Mouse (Mus musculus): ENCODE data around the gene Ppcdc. TPM values are rescaled to one million over a fixed set of nuclear protein-coding genes. Genes with fewer than 3 reads are reported as not detected.
"Not testable (repeated sequence)": the region's sequence is repeated elsewhere in the genome, so short reads cannot be mapped to it uniquely, and the experiment has no call there.

Gene Ppcdc
- total RNA-seq, 2 experiments from 2014 or later = 16.8 to 17.3 TPM

DNA sequence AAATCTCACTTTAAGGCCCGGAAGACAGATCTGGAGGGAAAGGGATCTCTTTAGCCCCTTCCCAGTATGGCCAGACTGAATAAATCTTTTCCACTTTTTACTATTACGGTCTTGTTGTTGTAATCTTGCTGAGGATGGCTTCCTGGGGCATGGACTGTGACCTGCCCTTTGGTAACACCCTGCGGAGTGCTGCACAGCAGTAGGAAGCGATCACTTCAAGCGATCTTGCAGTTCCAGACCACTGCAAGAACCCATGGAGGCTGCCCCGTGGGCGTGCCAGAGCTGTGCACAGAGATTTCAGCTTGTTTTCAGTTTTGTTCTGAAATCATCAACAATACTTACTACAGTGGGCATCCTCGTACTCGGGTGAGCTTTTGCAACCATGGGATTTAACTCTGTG, 8.7 kb downstream of the Ppcdc start:
- no peak for DNase-seq (ENCODE audit: low spot score in 2 of 2)

DNA sequence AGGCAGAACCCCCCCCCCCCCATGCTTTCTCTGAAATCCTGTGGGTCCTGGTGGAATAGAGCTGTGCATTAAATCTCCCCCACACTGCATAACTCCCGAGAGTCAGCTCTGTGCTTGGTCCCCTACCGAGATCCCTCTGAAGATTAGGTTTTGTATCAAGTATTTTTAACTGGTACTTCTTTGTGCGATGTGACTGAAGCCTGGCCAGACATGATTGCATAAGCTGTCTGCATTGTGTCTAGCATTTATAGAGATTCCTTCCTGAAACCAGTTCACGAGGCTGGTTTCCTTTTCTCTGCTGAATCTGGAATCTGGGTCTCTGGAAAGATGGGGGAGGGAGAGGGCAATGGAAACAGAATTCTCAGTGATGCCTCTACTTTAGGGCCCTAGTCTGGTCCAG, 11.5 kb downstream of the Ppcdc start:
- no peak for DNase-seq (ENCODE audit: low spot score in 2 of 2)

DNA sequence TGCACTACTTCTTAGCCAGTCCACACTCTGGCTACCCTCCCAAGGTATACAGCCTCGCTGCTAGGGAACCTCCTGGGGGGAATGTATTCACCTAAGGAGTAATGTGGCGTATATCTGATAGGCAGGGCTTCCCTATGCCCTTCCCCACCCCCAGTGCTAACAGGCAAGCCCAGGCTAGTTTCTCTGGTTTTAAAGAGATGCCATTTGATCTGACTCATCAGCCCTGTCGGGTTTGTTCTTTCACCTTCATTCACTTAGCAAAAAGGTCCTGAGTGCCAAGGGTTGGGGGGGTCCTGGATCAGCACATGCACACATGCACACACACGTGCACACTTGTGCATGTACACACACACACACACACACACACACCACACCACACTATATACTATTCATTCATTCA, 12.0 kb downstream of the Ppcdc start:
- DNase-seq (ENCODE audit: low spot score in 2 of 2) = no peak

DNA sequence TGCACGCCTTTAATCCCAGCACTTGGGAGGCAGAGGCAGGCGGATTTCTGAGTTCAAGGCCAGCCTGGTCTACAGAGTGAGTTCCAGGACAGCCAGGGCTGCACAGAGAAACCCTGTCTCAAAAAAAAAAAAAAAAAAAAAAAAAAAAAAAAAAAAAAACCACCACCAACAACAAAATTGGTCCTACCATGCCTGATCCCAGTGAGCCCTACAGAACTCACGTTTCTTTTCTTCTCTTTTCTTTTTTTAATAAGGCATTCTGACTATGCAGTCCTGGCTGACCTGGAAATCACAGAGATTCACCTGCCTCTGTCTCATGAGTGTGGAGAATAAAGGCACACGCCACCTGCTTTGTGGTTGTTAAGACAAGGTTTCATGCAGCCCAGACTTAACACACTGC, 12.8 kb downstream of the Ppcdc start:
- DNase-seq (ENCODE audit: low spot score in 2 of 2) = not testable (repeated sequence)

DNA sequence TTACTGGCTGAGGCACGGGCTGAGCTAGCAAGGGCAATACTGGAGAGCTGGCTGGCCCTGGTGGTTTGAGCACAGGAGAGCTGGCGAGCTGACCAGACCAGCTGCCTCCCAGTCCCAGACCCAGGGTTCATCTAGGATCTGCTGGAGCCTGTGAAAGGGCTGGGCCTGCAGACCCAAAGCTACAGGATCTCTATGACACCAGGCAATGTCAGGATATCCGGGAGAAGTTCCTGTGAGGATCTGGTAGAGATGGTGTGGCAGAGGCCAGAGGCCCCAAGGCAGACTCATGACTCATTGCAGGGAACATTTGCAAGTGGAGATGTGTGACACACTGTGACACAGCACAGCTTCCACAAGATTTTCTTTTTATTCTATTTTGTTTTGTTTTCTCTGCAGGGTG, 14.8 kb downstream of the Ppcdc start:
- no peak for DNase-seq (ENCODE audit: low spot score in 2 of 2)

DNA sequence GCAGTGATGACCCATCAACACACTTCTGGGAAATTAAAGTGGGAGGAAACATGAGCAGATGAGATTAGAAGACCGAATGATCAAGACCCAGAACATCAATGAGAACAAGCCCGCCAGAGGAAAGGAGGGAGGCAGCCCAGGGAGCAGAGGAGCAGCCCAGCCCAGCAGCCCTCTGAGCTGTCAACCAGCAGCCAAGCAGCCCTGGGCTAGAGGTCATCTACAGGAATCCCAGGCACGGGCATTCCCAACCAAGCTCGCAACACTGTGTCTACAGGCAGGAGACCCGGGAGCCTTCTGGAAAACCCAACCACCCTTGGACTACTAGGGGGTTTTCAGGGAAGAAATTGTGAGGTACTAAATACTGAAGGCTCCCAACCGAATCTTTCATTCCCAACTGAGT, 15.9 kb downstream of the Ppcdc start:
- DNase-seq (ENCODE audit: low spot score in 2 of 2) = no peak

DNA sequence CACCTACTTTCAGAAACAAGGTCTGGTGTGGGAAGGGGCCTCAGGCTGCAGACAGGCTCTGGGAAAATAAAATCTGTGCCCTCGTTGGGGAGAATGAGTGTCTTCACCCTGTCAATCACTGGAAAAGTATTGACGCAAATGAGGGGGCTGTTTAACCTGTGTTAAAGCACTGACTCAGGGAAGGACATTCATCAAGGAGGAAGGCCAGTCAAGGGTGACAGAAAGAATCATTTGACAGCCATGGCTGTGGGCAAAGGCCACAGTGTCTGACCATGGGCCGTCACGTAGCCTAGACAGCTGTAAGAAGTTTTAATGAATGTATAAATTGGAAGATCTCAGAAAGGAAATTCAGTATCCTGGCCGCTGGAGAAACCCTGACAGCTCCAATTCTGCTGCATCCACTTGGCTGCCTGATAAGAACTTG, 18.2 kb downstream of the Ppcdc start:
- DNase-seq (ENCODE audit: low spot score in 2 of 2) = no peak

DNA sequence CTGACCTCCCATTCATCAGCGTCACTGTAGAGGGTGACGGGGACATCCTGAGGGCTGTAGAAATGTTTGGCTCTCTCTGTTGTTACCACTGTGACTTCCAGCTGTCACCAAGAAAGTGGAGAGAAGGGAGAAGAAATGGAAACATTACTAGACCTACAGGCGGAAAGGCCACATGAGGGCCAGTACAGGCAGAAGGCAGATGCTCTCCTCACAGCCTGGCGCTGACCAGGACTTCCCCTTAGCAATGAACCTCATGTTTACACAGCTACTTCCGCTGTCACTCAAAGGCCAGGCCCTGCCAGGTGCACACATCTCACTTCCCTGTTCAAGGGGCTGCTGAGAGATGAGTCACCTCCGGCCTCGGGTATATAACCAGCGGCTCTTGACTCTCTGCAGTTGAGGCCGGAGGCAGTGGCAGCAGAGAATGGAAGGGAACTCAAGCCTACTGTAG, 18.8 kb downstream of the Ppcdc start:
- no peak for DNase-seq (ENCODE audit: low spot score in 2 of 2)

DNA sequence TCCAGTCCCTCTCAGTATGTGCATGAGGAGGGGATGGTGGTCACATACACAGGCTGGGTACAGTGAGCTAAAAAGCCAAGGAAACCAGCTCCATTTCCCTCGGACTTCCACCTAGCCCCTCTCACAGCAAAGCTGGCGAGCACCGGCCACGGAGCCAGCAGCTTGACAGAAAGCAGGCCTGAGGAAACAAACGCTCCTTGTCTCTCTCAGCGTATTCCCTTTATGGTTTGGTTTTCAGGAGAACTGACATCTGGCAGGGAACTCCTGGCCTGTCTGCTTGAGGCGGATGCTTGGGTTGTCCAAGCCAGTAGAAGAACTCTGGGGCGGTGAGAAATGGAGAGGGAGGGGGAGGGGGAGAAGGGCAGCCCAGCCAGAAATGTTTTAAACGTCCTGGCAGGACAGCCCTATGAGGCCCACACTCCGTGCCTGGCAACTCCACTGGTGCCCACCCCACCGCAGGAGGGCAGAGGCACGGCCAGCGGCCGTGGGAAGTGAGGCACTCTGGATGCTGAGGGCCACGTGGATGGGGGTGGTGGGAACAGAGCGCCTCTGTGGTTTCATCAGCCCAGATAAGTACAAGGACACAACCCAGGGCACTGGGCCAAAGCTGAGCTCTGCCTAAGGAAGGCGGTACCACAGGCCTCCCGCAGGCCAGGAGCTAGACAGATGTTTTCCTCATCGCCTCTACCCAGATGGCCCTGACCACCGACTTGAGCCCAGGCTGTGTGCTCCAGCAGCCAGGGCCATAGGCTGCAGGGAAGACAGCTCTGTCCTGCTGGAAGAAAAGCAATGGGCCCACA, 19.4 kb downstream of the Ppcdc start:
- peak; percentile 72 to 87 for DNase-seq (ENCODE audit: low spot score in 2 of 2)

DNA sequence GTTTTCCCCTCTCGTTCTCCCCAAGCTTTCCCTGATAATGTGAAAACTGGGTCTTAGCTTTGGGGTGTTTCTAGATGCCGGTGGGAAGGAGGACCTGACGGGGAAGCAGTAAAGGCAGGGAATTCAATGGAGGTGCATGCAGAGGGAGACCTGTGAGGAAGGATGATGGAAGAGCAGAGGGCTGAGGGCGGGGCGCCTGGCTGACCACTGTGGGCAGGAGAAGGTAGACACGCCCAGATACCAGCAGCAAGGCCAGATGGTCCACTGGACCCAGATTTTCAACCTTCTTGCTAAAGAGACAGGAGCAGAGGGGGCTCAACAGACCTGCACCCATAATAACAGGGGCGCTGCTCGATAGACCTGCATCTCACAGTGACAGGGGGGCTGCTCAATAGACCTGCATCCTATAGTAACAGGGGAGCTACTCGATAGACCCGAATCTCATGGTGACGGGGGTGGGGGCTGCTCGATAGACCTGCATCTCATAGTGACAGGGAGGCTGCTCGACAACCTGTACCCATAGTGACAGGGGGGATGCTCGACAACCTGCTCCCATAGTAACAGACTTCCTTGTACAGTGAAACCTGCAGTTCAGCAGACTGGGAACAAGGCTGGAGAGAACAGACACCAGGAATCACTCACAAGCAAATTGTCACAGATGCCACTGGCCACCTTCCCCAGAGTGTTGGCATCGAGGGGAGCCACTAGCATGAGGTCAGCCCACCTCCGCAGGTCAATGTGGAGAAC, 20.2 kb downstream of the Ppcdc start:
- peak in 1 of 2 experiments; percentile 46 for DNase-seq (ENCODE audit: low spot score in 2 of 2)

DNA sequence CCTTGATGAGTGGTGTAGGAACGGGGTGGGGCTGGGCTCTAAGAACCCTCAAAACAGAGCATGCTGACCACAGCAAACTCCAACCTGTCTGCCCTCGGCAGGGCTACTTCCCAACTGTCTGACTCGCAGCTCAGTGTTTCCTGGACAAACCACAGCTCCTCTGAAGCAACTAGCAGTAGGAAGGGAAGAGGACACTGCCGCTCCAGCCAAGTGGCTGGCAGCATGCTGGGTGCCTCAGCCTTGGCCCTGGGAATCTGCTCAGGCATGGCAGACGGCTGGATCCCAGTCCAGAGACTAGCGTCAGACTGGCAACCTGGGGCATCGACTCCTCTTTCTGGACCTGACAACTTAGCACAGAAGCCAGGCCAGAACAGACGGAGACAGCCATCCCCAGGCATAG, 22.6 kb downstream of the Ppcdc start:
- DNase-seq (ENCODE audit: low spot score in 2 of 2) = no peak

DNA sequence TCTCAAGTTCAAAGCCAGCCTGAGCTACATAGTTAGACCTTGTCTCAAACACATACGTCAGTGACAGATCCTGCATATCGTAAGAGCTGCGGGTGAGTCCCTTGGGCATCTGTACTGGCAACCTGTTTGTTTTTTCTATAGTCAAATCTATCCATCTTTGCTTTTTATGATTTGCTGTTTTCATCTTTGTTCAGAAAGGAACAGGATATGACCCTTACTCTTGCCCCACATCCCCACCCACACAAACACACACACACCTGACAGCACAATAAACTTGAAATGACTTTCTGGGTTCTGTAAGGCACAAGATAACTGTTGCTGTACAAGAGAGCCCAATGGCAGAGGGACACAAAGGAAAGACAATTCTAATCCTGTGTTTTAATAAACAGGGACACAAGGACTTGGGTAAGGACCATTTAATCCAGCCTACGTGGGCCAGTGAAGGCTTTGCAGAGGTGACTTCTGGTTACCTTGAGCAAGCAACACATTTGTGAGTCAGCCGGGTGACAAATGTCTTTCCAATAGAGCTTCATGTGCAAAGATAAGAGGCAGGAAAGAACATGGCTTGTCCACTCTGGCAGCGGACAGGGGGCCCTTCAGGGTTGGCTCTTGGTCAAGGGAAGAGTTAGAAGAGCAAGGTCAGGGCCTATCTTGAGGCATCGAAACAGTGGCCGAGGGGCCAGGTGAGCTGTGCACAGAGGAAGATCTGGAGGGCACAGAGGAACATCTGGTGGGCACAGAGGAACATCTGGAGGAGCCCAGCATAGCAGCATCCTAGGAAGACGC, 32.6 kb downstream of the Ppcdc start:
- no peak for DNase-seq (ENCODE audit: low spot score in 2 of 2)

DNA sequence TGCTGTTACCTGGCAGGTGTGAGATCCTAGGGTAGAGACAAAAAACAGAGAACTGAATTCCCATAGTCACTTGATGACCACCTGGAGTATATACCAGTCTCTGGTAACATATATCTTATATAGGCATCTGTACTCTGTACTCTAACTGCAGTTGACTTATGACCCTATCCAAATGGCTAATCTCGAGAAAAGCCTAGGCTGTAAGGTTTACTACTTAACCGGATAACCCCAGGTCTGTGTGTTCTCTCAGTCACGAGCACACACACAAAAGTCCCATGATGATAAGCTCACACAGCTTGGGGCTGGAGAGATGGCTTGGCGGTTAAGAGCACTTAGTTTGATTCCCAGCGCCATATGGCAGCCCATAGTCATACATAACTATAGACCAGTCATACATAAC, 33.5 kb downstream of the Ppcdc start:
- DNase-seq (ENCODE audit: low spot score in 2 of 2) = no peak

DNA sequence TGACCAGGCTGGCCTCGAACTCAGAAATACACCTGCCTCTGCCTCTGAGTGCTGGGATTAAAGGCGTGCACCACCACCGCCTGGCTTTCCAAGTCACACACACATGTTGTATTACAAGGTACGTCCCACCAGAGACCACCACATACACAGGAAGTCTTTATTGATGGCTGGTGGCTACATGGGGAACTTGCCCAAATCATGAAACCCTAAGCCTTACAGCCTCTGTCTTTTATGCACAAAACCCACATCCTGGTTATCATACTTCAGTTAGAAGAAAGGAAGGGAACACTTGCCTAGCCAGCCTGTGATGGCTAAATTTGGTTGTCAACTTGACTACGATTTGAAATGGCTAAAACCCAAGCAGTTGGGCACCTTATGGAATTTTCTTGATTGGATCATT, 35.9 kb downstream of the Ppcdc start:
- no peak for DNase-seq (ENCODE audit: low spot score in 2 of 2)

DNA sequence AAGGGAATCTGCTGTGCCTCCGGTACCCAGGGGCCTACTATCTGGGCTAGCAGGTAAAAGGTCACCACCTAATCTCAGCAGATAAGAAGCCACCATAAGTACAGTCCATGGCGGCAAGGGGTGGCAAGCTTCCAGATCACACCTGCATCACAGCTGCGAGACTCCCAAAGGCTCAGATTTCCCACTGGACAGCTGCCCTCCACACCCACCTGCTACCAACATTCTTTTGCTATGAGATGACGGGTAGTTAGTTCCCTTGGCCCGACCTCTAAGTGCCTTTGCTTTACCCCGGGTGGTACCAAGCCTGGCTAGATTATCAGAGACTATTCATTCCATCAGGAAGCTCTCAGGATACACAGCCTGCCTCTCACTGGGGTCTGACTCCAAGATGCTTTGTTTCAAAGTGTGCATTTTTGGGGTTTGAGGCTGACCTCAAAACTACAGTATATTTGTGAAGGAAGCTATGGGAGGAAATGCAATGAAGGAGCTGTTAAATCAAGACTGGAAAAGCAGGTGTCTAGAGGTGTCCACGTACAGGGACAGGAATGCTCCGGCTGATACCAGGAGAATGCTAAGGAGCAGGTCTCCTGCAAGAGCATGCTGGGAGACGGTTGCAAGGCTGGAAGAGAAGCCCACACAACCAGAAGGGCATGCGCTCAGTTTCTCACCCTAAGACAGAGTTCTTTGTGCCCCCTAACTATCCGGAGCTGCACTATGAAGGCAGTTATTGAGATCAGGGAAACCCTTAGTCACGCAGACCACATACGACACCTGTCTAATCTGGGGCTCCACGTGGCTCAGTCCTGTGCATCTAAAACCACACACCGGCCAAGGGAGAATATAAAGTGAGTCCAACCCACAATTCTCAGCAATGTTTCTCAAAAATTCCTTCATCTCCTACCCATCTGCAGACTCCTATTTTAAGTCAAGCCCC, 37.3 kb downstream of the Ppcdc start:
- DNase-seq (ENCODE audit: low spot score in 2 of 2) = no peak

DNA sequence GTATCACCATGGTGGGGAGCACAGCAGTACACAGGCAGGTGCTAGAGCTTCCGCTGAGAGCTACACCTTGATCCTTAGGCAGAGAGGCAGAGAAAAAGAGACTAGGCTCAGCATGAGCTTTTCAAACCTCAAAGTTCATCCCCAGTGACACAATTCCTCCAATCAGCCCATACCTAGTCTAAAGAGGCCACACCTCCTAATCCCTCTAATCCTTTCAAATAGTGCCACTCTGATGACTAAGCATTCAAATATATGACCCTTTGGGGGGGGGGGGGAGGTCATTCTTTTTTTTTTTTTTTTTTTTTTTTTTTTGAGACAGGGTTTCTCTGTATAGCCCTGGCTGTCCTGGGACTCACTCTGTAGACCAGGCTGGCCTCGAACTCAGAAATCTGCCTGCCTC, 41.2 kb downstream of the Ppcdc start:
- DNase-seq (ENCODE audit: low spot score in 2 of 2) = no peak

DNA sequence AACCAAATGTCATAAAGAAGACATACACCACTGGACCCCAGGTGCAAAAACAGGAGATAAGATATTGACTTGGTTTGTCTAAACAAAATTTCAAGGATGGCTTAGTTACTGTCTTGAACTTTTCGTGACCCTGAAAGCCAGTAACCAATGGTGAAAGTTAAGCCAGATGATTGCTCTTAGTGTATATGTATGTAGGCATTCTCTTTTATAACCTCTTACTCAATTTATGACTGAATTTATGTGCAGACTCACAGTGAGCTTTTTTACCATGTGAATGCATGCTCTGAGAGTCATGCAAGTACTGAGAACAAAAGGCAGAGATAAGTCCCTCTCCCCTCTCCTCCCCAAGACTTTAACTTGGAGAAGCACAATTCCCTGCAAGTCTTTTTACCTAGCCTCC, 47.0 kb downstream of the Ppcdc start:
- DNase-seq (ENCODE audit: low spot score in 2 of 2) = no peak

DNA sequence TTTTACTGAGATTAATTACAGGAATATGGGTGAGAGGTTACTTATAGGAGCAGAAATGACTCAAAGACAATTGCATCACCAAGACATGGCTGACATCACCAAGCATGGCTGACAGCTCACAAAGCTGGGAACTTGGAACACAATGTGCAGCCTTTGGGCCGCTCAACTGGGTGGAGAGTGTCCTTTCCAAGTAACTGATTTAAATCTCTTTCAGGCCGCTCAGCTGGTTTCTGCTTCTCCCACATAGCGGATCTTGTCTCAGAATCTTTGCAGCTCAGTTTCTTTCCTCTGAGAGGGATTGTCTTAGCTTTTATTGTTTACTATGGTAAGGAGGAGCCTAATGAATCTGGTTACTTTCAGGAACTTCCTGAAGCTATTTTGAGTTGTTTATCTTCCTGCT, 49.1 kb downstream of the Ppcdc start:
- DNase-seq (ENCODE audit: low spot score in 2 of 2) = no peak

DNA sequence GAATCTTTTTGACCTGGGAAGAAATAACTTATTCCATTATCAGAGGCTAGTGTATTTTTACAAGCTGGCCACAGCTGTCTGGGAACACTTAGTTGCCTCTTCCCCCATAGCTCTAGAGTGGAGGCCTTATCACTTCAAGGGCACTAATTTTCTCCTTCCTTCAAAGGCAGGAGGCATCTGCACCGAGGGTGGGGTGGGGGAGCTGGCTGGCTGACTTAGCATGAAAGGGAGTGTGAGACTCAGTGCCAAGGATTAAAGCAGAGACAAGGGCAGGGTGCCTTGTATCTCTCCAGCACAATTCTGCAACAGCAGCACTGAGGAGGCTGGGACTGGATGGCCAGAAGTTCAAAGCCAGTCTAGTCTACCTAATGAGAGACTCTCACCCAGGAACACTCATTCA, 50.8 kb downstream of the Ppcdc start:
- DNase-seq (ENCODE audit: low spot score in 2 of 2) = no peak

DNA sequence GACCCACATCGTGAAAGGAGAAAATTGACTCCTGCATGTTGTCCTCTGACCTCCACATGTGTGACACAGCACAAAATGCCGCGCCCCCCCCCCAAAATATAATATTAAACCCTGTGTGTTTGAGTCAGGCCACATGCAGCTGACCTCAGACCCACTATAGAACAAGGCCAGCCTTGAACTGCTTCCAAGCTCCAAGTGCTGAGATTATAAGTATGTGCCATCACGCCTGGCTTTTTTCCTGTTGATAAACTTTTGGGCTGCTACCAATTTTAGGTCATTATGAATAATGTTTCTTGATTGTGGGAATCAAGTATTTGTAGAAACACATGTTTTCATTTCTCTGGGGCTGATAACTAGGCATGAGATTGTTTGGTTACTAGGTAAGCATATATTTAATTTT, 53.0 kb downstream of the Ppcdc start:
- no peak for DNase-seq (ENCODE audit: low spot score in 2 of 2)

DNA sequence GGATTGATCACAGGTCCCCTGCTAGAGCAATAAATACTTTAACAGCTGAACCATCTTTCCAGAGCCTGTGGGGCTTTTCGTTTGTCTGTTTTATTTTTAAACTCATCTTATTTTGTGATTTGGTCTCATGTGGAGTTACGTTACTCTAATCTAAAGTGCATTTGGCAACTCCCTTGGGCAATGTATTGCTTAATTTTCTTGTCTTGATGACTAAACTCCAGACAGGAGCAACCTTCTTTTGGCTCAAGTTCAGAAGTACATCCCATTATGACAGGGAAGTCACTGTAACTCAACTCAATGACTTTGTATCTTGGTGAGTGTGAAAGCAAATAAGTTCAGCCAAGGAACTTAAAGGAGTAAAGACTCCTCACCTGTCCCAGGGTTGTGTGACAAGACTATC, 55.3 kb downstream of the Ppcdc start:
- no peak for DNase-seq (ENCODE audit: low spot score in 2 of 2)

Measured in layer of hippocampus, adult 18-20 months (tissue).